Mouse (Mus musculus) lung, postnatal 0 days (tissue): ENCODE measurements around the gene Arhgap30.
A peak's percentile ranks its signal among the peaks of the same experiment; 100 is the strongest.

Source experiments
- CTCF ChIP-seq: IDR thresholded peaks from 2 replicates; pipeline ENCODE4 v1.5.1; 2016; ENCODE audit warnings: antibody characterized with exemption, mild to moderate bottlenecking
- EP300 ChIP-seq: IDR thresholded peaks from 2 replicates; pipeline ENCODE4 v1.6.1; 2016; ENCODE audit warnings: antibody characterized with exemption, mild to moderate bottlenecking, control low read depth

- TF ChIP-seq CTCF = no peak
- TF ChIP-seq EP300 = 0 out of 2 replicates have a peak, but pooled peaks have one; percentile 14
Measured at GRCm38 (mm10) chr1:171412446-171412845, 23.7 kb downstream of the Arhgap30 start.
